Mouse (Mus musculus) urinary bladder, postnatal 14 days (tissue): ENCODE measurements around the gene 1600014C23Rik.
A peak's percentile ranks its signal among the peaks of the same experiment; 100 is the strongest.

ENCODE experiments used
- DNase-seq: peaks from one replicate; pipeline ENCODE4 v3.0.0; 2021; ENCODE audit warnings: low spot score

1600014C23Rik gene

DNA sequence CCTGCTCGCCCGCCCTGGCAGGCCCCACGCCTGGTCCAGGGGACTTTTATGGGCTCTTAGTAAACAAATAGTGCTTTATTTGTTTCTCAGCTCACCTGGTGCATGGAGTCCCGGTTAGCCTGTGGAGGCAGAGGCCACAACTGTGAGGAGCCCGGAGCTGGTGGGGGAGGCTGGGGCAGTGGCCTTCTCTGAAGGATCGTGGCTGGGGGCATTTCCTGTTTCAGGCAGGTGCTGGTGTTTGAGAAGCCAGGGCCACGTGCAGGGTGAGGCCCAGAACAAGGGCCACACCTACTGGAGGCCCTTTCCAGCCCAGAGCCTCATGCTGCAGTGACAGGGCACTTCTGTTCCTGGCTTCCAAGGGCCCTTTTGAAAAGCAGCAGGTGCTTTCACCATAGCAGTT, 7.4 kb downstream of the 1600014C23Rik start:
- DNase-seq = peak; percentile 54

DNA sequence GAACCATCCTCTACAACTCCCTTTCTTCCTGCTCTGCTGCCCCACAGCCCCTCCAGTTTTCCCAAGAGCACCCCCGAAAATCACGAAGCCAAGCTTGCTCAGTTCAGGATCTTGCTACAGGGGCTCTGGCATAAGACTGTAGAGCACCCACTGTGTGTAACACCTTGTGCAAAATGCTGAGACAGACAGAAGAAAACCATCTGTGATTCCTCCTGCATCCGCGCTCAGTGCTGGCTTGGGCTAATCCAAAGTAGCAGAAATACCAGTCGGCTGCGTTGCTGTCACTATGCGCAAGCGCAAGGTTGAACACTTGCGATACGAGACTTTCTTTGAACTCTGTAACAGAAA, 9.1 kb downstream of the 1600014C23Rik start:
- DNase-seq = no peak

DNA sequence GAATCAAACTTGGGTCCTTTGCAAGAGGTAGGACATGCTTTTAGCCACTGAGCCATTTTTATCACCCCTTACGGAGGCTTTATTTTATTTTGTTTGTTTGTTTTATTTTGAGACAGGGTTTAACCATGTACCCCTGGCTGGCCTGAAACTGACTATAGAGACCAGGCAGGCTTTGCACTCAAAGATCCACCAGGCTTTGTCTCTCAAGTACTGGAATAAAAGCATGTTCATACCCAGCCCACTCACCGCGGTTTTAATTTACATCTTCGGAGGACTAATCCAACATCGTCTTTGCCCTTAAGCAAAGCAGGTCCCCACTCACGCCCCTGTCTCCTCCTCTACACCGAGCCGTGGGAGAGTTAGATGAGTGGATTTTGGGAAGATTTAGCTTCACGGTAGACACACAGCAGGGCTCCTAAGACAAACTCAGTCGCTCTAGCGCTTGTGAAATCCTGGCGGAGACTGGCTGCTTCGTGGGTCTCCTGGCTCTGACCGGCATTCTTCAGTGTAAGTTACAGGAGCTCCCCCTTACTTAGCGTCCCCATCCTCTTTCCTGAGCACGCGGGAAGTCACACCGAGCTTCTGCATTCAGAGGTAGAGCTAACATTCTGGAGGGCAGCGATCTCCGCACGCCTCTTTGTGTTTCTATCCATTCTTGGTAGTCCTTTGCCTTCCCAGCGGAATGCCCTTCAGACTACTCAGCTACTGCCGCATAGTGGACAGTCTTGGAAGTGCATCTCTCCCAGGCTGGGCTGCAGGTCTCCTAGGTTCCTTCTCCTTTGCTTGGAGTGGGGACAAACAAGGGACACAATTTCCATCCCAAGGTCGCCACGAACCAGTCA, 9.7 kb downstream of the 1600014C23Rik start:
- peak; percentile 87 for DNase-seq

DNA sequence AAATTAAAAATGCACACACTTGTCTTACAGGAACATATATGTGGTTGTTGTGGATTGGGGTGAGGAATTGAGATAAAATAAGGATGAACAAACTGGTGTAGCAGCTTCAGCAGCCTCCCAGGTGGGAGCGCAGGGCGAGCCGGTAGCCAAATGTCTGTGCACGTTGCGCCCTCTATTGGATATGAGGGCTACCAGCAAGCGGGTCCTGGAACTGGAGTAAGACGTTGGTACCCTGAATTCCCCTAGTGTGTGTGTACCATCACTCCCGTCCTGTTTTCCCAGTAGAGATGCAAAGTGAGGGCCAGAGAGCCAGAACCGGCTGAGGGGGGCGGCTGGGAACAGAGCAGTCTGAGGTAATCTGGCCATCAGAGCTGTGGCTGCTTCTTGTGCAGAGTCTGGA, 15.3 kb downstream of the 1600014C23Rik start:
- peak; percentile 81 for DNase-seq

DNA sequence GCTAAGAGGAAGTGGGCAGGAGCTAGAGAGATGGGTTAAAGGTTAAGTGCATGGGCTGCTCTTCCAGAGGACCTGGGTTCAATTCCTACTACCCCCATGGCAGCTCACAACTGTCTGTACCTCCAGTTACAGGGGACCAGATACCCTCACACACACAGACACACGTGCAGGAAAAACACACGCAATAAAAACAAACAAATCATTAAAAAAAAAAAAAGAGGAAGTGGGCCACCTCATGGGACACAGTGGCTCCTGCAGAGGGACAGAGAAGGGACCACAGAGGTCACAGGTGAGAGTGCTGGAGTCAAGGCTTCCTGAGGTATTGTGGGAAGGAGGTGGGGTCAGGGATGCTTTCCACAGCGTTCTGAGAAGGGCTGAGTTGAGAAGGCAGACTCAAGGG, 22.1 kb downstream of the 1600014C23Rik start:
- no peak for DNase-seq

DNA sequence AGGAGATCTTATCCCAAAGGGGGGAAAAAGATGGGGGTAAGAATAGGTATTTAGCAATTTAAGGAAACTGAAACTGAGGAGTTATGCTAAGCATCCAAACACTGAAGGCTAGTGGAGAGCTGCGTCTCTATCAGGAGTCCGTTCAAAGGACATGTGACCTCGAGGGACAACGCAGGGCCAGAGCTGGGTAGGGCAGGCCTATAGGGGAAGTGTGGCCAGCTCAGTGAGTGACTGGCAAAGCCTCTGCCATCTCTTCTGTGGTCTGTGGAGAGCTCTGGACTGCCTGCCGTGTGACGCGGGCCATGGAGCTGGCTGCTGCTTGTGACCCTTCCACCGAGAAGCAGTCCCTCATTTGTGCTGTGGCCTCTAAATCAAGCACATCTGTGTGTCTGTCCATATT, 23.2 kb downstream of the 1600014C23Rik start:
- no peak for DNase-seq

DNA sequence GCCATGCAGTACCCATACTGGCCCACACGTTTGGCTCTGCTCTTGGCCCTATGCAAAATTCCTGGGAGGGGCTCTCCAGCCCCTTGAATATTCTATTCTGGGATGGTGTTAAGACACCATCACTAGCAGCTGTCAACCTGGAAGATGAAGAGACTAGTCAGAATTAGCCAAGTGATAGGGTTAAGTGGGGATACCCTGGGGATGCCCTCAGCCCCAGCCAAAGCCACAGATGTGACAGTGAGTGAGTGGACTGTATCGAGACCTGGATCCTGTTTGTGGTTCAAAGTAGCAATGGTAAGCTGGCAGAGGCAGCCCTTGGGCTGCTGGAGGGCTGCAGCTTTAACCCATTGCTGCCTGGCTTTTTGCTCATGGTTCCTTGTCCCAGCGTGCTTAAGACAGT, 23.8 kb downstream of the 1600014C23Rik start:
- no peak for DNase-seq

DNA sequence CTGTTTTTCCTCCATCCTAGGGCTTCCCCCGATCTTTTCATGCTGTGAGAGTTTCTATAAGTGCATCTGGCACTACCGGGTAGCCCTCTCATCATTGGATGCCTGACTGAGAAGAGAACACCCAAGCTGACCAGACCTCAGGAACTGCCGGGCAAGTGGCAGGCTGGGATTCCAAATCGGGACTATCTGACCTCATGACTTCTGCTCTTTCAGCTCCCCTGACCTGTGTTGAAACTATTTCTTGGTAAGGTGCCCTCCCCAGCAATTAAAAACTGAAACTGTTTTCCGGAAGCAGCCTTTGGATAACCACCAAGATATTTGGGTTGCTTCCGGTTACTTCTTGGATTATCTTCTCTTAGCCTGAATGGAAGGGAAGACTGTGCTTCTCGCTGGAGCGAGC, 25.5 kb downstream of the 1600014C23Rik start:
- DNase-seq = no peak

DNA sequence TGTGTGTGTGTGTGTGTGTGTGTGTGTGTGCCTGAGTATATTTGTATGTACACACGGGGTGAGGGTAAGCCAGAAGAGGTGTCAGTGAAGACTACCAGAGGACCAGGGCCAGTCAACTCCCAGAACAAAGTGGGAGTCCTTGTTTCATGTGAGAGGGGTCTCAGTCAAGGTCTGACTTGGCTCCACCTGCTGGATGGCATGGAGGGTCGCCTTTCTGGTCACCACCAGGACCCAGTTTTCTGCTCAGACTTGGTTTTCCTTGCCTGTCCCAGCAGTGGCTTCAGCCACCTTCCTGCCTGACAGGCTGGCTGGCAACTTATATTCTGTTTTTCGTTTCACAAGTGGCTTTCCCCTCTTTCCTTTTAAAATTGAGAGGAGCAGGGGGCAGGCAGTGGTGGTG, 26.3 kb downstream of the 1600014C23Rik start:
- no peak for DNase-seq

DNA sequence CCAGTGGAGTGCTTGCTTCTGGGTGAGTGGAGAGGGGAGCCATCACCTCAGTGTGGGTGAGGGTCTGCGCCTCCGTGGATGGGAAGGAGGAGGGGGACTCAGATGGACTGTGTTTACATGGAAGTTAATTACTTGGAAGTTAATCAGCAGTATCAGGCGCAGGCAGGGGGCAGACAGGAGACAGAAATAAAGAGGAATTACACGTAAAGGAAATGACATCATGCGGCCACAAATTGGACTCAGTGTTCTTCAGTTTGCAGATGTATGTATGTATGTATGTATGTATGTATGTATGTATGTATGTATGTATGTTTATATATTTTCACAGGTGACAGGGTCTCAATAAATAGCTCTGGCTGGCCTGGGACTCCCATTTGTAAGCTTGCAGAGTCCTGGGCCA, 26.8 kb downstream of the 1600014C23Rik start:
- no peak for DNase-seq

DNA sequence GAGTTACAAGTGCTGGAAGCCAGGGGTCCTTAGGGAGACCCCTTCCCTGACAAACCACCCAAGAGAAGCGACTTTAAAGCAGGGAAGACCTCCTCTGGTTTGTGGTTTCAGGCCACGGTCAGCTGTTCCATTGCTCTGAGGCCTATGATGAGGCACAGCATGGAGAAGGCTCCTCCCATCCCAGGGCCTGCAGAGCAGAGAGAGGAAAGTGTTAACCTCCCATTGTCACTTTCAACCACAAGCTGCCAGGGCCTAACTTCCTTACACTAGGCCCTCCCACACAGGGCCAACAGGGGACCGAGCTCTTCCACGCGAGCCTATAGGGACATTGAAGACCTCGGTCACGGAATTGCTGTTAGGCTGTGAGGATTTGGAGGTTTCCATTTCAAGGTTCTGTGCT, 30.5 kb downstream of the 1600014C23Rik start:
- DNase-seq = no peak

DNA sequence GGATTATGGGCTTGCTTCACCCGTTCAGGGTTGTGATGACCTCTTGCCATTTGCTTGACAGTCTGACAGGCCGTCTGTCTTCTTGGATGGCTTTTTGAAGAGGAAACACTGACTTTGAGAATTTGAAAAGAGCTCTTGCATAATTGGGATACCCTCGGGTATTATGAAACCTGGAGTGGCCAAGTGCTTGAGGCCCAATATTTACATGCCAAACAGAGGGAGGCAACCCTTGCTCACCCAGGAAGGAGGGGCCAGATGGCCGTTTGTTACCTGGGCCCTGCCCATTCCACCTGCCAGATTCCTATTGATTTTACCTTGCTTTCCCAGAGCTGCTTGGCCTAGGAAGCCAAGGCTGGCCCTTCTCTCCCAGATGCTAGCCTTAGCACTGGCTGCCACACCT, 31.4 kb downstream of the 1600014C23Rik start:
- DNase-seq = no peak

DNA sequence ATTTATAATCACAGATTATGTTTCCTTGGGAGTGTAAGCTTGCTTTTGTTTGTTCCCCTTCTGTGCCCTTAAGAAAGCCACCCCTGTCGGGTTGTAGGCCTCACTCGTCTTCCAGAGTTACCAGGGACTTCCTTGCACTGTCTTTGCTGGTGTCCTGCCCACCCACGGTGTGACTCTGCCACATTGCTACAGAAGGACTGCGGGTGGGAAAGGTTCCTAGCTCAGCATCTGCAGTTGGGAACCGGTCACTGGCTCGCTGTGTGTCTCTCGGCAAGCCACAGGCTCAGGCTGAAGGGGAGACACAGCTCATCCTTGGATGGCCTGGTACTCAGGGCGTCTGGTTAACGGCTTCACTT, 32.4 kb downstream of the 1600014C23Rik start:
- no peak for DNase-seq

DNA sequence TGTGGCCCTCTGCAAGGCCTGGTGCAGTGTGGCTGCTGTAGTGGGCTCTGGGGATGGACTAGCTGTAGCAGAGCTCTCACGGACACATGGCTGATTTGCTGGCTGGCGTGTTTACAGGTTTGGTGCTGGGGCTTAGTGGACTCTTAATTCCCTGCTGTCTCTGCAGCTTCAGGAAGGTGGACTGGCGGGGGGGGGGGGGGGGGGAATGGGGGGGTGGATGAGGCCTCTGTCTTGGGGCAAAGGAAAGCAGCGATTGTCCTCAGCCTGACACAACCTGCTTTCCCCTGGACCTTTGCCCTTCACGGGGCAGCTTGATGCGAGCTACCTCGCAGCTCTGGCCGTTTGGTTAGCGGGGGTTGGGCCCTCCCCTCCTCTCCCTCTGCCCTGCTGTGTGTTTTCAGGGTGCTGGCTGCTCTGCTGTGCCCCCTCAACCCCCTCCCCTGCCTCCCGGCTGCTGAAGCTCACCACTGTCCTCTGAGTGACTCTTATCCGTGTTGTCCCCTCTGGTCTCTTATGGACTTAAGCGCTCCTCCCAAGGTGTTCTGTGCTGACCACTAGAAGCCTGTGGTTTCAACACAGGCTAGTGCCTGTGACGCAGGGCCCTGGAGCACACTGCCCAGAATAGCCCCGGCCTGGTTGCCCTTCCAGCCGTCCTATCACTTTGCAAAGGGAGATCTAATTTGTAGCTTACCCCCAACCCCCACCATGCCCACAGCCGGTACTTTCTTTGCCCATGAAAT, 33.0 kb downstream of the 1600014C23Rik start:
- no peak for DNase-seq

DNA sequence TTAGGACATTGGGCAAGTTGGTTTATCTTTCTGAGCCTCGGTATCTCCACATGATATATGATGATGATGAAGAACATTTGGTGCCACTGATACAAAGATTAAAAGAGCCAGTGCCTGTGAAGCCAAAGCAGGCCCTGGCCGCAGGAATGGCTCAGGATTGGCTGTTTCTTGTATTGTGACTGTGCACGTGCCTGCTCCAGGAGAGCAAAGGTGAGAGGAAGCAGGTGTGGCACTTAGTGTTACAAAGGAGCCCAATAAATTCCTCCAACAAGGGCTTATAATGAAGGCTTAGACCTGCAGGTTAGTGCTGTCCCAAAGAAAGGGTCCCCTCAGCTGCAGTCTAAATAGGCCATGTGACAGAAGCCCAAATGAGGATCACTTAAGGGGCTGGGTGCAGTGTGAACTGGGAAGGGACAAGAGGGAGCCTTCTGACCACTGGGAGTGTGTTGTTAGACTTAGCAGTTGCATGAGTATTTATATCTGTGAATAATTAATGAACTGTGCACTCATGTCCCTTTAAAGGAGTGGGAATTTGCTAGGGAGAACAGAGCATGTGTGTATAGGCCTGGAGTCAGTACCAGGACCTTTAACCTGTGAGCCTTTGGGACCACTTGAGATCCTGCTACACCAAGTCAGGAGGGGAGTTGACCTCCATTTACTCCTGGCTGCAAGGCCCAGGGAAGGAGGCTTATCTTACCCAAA, 34.5 kb downstream of the 1600014C23Rik start:
- DNase-seq = no peak

DNA sequence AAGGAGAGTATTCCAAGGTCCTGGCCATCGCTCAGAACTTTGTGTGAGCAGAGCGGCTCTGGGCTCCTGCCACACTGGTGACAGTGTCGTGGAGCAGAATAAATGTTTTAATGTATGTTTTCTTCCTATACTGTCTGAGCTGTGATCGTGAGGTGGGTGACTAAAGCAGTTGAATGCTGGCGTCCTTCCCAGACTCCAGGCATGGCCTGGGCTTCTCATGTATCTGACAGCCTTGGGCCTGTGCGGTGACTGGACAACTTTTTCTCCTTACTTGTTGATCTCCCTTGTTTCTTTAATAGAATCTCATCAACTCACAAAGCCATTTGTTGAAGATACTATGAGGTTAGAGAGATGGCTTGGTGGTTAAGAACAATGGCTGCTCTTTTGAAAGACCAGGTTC, 35.3 kb downstream of the 1600014C23Rik start:
- DNase-seq = no peak

DNA sequence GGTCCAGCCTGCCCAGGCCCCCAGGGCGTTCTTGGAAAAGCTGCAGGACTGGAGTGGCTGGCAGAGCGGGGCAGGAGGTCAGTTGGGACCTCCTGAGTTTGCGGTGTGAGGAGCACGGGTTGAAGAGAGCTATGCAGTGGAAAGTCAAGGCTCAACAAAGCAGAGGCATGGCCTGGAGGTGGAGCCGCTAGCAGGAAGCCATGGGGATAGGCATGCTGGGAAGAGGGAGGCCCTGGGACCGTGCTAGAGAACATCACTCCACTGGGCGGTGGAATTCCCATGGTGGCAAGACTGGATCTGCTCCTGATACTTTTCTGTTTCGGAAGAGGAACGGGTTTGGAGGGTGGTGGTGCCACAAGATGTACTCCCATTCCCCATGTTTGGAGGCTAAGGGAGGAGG, 36.7 kb downstream of the 1600014C23Rik start:
- no peak for DNase-seq

DNA sequence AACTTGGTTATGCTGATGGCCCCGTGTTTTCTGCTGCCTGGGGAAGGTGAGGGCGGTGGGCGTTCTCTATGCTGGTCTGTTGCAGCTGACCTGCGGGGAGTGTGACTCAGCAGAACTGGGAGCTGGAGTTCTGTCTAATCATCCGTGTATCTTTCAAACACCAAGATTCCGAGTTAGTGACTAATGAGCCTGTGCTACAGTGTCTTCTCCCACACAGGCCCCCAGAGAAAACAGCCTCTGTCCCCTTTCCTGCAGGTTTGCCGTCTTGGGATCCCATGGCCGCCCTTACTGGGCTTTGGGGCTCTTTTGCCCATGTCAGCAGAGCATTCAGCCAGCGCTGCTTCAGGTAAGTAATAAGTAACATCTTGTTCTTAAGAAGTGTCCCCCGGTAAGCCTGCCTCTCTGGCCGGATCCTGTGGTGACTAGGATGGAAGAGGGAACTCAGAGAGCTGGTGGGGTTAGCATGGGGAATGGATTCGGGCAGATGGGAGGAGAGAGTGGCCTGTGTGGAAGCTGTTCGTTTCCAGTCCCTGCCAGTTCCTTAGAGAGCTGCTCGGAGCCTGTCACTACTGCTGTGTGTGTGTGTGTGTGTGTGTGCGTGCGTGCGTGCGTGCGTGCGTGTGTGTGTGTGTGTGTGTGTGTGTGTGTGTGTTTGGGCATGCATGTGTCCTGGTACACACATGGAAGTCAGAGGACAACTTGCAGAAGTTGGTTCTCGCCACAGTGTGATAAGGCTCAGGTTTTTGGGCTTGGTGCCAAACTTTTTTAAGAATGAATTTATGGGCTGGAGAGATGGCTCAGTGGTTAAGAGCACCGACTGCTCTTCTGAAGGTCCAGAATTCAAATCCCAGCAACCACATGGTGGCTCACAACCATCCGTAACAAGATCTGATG, 38.2 kb downstream of the 1600014C23Rik start:
- DNase-seq = peak; percentile 48

DNA sequence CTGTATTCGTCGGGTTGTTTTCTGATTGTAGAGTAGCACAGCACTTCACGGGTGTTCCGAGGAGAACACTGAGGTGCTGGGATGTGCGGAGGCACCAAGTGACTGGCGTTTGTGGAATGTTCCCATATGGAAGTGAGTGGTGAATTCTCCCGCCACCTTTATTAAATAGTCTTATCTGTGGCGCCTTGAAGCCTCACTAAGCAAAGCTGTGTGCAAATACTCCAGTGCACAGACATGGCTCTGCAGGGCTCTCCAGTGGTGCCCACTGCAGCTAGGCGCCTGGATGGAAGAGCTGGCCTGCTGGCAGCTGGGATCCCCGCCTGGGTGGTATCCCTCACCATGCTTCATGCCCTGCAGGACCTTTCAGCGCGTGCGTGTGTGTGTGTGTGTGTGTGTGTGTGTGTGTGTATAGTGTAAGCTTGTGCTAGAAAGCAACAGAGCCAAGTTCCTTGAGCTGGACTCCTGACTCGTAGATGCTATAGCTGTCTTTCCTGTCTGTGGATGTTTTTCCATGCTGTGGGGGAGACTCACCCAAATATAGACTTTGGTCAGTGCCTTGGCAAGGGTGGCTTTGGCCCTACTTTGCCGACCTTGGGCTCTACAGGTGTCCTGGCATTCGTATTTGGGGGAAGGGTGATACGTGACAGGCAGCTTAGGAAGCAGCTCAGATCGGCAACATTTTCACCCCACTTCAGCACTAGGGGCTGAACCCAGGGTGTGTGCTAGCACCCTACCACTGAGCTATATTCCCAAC, 39.7 kb downstream of the 1600014C23Rik start:
- DNase-seq = no peak

DNA sequence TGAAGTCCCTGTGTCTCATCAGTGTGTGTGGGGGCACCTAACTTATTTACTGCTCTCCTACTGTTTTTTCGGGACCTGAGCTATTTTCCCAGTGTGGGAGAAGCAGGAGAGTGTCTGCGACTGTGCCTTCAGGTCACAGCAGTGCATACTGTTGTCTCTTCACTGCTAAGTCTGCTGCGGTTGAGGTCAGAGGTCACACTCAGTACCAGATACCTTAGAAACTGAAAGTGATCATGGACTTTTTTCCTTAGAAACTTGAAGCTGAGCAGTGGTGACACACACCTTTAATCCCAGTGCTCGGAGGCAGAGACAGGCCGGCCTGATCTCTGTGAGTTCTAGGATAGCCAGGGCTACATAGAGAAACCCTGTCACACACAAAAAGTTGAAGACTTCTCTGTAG, 41.5 kb downstream of the 1600014C23Rik start:
- no peak for DNase-seq

DNA sequence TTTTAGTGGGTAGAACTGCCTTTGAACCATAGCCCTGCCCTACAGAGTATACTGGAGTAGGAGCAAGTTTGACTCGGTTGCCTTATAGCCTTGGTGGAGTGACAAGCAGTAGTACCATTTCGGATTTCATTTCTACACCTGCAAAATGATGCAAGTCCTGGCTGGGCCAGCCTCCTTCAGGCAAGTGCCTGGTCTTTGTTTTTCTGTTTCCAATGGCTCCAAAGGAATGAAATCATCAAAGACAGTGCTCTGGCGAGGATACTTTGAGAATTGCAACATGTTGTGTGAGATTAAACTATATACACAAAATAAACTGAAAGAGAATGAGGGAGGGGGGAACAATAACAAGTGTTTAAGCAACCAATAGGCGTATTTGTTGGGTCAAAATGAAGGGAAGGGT, 43.6 kb downstream of the 1600014C23Rik start:
- no peak for DNase-seq
